Mouse (Mus musculus): Measurements from ENCODE around the gene Fads6.

The Fads6 gene

GRCm38 (mm10) chr11:115275954-115276353 lies 21.5 kb downstream of the Fads6 start:
- no peak for DNase-seq (ENCODE audit: low spot score in 2 of 2)

DNA sequence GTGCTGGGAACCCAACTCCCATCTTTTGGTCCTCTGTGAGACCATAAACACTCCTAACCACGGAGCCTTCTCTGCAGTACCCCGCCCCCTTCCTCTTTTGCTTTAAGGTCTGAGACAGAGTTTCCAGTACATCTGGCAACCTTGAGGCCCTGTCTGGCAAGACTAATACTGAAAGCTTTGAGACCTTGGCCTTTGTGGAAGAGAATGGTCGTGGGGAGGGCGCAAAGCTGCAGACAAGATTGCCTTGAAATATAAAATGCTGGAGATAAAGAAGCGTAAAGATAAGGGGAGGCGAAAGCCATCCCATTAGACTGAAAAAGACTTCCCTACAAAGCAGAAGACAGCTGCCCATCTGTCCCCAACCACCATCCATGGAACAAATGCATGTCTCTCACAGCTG lies 22.0 kb downstream of the Fads6 start:
- no peak for DNase-seq (ENCODE audit: low spot score in 2 of 2)

DNA sequence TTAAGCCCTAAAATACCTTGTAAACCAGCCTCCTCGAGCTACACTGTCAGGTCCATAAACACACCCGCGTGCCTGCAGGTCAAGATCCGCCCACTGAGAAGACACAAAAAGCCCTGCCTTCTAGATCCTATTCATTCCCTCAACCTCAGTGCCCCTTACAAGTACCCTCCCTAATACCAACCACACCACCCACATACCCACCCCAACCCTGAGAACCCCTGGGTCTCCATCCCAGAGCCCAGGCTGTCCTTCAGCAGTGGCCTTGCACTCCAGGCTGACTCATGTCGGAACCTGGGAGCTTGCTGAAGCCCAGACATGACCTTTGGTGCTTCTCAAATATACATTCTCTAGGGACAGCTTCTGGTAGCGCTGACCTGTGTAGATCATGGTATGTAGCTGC lies 22.7 kb downstream of the Fads6 start:
- DNase-seq (ENCODE audit: low spot score in 2 of 2), result no peak

- no peak for DNase-seq (ENCODE audit: low spot score in 2 of 2)
Measured at GRCm38 (mm10) chr11:115274178-115274577, 23.3 kb downstream of the Fads6 start.

DNA sequence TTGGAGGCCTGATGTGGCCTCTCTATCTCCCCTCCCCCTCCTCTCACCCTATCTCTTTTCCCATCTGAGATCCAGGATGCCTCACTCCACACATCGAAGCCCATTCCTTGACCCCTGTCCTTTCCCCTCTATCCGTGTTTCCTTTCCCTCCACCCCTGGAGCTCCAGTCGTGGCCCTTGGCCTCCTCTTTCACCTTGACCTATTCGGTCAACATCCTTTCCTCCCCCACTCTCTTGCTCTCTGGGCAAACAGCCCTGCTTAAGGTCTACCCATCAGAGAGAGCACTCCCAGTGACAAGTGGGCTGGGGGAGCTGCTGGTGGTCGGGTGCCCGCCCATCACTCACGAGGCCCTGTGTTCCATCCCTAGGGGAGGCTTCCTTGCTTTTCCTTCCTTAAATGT lies 23.7 kb downstream of the Fads6 start:
- DNase-seq (ENCODE audit: low spot score in 2 of 2), result no peak

DNA sequence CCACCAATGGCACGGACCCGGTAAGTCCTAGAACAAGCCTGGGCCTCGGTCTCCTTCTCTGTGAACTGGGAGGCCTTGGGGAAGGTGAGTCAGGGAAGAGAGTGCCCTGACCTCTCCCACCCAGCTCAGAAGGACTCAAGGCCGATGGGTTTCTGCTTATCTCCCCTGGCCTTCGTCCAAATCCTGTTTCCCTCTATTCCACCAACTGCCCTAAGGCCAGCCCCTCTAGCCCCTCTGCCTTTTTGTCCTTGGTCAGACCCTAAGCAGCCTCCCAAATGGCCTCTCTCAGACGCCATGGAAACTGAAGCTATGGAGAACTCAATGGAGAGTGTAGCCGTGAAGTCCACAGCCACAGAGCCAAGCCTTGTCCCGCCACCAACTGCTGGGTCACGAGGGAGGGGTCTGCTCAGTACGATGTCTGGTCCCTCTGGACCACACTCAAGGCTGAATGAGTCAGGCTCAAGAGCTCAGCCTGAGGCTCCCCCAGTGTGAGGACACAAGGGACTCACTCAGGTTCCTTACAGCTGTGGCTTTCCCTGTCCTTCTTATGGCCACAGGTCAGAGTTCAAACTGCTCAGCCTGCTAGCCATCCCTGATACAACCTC lies 24.5 kb downstream of the Fads6 start:
- no peak for DNase-seq (ENCODE audit: low spot score in 2 of 2)

DNA sequence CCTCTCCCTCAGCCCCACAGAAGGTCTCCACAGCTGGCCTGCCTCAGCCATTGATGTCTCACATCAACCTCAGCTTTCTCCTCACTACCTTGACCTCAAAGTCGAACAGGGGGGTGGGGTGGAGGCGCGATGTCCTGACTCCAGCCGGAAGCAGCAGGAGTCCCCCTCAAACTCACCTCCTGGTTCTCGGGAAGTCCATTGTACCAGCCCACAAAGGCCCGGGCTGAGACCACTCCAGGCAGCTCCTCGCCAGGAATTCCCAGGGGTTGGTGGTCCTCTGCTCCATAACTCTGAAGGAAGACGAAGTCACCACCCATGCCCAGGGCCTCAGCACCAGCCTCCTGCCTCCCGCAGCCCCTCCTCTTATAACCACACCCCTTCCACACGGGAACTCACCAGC lies 26.0 kb downstream of the Fads6 start:
- no peak for DNase-seq (ENCODE audit: low spot score in 2 of 2)

GRCm38 (mm10) chr11:115271052-115271451 lies 26.4 kb downstream of the Fads6 start:
- no peak for DNase-seq (ENCODE audit: low spot score in 2 of 2)

GRCm38 (mm10) chr11:115270148-115270861 lies 27.2 kb downstream of the Fads6 start:
- DNase-seq (ENCODE audit: low spot score in 2 of 2), result peak; percentile 60 to 86

- no peak for DNase-seq (ENCODE audit: low spot score in 2 of 2)
Measured at GRCm38 (mm10) chr11:115269330-115270066, 28.0 kb downstream of the Fads6 start.

GRCm38 (mm10) chr11:115267958-115268357 lies 29.5 kb downstream of the Fads6 start:
- DNase-seq (ENCODE audit: low spot score in 2 of 2), result no peak

DNA sequence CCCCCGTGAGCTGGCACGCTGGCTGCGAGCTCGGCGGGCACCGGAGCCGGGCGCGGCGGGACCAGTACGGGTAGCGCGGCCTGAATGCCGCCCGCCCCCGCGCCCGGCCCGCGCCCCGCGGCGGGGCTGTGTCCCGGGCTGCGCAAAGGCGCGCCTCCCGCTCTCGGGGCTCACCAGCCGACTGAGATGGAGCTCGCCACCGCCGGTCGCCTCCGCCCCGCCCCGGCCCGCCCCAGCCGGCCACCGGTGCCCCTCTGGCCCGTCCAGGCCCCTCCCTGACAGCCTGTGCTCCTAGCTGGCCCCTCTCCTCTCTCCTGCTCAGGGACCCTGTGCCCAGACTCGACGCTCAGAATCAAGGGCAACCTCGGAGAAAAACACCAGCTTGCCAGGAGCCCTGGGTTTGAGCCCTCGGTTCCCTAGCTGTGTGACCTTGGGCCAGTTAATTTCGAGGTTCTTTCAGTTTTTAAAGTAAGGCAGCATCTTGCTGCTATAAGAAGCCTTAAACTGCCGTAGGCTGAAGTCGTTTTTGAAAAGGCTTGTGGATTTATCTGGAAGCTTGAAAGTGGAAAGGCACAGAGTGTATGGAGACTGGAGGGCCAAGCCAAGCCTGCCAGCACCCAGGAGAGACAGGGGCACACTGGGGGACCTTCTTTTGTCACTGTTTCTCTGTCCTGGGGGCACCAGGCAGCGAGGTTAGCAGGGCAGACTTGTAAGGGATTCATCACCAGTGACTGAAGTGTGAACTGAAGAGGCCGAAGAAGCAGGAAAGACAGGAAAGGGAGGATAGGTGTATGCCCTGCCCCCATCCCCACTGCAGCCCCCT lies 30.2 kb downstream of the Fads6 start, which contains the start of gene Grin2c:
Gene Grin2c, minus strand, starts transcription at position 183 of the 823 bp plus-strand sequence.
- no peak for DNase-seq (ENCODE audit: low spot score in 2 of 2)

DNA sequence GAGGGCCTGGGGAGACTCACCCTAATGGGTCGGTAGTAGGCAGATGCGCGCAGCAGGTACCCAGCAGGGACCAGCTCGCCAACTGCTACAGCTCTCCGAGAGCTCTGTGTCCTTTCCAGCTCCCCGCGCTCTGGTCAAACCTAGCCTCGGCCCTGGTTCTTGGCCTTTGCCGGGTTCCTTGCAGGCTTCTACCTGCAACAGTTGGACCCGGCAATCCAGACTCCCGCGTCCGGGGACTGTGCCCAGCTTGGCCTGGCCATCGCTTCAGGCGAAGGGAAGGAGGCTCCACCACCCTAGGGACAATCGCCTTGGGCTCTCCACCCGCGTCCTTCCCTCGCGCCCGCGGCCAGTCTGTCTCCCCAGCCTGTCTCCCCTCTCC lies 31.1 kb downstream of the Fads6 start:
- no peak for DNase-seq (ENCODE audit: low spot score in 2 of 2)

- no peak for DNase-seq (ENCODE audit: low spot score in 2 of 2)
Measured at GRCm38 (mm10) chr11:115265771-115266399, 31.6 kb downstream of the Fads6 start.

- DNase-seq (ENCODE audit: low spot score in 2 of 2), result no peak
Measured at GRCm38 (mm10) chr11:115264862-115265668, 32.4 kb downstream of the Fads6 start.

DNA sequence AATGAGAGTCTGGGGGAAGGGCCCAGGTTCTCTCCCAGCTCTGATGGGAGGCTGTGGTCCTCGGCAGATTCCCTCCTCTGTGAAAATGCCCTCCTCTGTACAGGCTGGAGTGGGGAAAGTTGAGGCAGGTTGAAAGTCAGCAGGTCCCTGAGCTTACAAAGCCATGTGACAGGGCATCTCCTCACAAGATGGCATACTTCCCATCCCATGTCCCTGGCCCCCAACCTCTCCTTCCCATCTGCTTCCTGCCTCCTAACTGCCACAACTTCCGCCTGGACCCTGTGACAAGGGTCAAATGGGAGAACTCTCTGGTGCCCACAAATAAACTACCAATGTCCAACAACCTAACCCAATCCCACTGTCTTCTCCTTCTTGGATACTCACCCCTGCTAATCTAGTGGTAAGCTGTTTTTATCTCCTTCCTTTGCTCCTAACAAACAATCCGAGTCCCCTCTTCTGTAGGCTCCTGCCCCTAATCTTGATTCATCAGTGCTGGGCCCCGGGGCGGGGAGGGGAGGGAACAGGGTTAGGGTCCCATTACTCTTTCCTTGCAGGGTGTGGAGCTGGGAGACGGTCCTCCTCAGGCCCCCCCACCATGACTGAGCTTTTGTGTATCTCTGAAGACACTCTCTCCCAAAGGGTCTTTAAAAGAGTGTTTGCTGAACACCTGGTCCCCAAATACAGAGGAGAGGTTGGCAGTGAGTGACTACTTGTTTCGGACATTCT lies 33.2 kb downstream of the Fads6 start:
- DNase-seq (ENCODE audit: low spot score in 2 of 2), result no peak

DNA sequence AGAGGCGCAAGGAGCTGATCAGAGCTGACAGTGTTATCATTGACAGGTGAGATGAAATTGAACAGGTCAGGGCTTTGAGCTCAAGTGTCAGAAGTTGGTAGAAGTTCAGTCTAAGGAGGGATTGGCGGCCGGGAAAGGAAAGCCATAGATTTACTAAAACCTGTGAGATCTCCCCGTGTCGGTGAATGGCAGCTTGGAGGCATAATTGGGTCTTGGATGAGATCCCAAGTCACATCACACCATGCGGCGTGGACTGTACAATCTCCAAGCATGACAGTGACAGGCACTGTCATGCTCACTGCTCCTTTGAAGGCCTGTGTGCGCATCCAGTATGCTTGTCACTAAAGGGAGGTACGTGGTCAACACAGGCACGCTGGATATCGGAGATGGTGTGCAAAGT lies 34.5 kb downstream of the Fads6 start:
- no peak for DNase-seq (ENCODE audit: low spot score in 2 of 2)

DNA sequence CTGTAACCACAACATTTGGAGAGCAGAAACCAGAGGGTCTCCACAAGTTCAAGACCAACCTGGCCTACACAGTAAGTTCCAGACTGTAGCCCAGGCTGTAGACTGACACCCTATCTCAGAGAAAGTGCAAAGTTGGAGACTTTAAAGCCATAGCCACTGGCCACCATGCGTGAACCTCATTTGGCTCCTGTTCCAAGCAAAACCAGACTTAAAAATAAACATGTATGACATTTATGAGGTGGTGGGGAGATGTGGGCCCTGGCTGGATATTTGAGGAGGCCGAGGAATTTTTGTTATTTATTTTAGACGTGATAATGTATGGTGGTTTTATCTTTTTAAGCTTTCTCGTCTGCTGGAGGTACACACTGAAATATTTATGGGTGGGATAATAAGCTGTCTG lies 38.3 kb downstream of the Fads6 start:
- DNase-seq (ENCODE audit: low spot score in 2 of 2), result no peak

DNA sequence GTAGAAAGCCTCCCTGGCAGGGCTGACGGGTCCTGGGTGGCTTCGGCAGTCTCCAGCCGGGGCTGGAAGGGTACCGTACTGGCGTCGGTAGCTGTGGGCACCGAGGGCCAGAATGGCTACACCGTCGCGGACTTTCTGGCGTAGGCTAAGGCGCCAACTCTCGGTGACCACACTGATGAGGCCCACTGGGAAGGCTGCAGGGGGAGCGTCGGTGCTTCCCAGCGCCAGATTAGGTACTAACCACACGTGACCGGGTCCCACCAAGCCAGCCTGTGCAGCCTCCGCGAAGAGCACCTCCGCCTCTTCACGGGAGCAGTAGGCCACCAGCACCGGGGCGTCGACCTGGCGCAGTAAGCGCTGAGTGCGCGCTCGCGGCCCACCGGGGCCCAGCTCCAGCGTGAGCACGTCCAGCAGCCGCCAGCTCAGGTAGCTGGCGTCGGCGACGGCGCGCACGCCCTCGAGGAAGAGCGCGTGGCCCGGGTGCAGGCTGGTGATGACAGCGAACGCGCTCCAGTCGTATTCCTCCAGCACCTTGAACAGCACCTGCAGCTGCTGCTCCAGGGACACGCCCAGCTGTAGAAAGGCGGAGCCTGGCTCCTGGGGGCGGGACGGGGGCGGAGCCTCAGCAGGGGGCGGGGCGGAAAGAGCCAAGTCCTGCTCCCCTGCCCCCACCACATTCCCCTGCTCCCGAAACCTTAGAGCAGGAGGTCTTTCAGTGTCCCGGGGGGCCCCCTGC lies 39.5 kb downstream of the Fads6 start:
- DNase-seq (ENCODE audit: low spot score in 2 of 2), result no peak
